Mouse (Mus musculus): ENCODE measurements around the gene Arhgap27. TPM values are rescaled to one million over a fixed set of nuclear protein-coding genes. Genes with fewer than 3 reads are reported as not detected.

The Arhgap27 gene
- total RNA-seq, 2 experiments from 2014 or later, result 19.0 to 29.3 TPM

- no peak for ATAC-seq (replicated peaks; ENCODE audit: poor library complexity, severe bottlenecking)
Observed at GRCm38 (mm10) chr11:103358316-103358715, 5.2 kb downstream of the Arhgap27 start.

DNA sequence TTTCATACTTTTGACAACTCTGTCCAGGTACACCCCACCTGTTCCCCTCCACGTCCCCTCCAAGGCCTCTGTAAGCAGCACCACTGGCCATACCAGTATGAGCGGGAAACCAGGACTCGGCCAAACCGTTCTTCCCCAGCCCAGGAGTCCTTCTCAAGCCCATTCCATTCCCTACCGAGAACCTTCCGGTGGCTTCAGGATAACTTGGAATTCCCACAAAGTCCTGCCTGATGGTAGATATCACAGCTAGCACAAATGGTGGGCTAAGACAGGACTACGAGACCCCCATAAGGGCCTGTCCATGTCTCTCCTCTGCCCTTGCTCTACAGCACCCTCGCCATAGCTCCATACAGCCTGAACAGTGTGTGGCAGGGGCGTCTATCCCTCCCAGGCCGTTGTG is 5.8 kb downstream of the Arhgap27 start:
- no peak for ATAC-seq (replicated peaks; ENCODE audit: poor library complexity, severe bottlenecking)

GRCm38 (mm10) chr11:103356938-103357670 is 6.4 kb downstream of the Arhgap27 start:
- no peak for ATAC-seq (replicated peaks; ENCODE audit: poor library complexity, severe bottlenecking)

GRCm38 (mm10) chr11:103356032-103356571 is 7.4 kb downstream of the Arhgap27 start:
- ATAC-seq (replicated peaks; ENCODE audit: poor library complexity, severe bottlenecking), result no peak

DNA sequence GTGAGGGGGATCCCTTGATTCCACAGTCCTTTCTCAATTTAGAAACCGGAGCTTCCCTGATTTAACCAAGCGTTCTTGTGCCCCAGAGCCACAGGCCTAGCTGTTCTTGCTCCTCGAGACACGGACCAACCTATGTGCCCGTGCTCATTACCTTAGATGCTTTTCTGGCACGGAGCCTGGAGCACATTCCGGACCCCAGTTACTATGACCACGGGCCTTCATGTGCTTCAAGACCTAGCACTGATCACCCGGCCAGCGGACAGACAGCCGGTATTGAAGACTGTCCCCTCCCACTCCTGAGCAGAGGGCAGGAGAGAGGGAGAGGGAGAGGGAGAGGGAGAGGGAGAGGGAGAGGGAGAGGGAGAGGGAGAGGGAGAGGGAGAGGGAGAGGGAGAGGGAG is 8.2 kb downstream of the Arhgap27 start:
- ATAC-seq (replicated peaks; ENCODE audit: poor library complexity, severe bottlenecking), result no peak

GRCm38 (mm10) chr11:103354033-103354432 is 9.5 kb downstream of the Arhgap27 start:
- ATAC-seq (replicated peaks; ENCODE audit: poor library complexity, severe bottlenecking), result no peak; the same call in 1 of the 2 replicates

- ATAC-seq (replicated peaks; ENCODE audit: poor library complexity, severe bottlenecking), result no peak
Observed at GRCm38 (mm10) chr11:103352239-103352814, 11.2 kb downstream of the Arhgap27 start.

DNA sequence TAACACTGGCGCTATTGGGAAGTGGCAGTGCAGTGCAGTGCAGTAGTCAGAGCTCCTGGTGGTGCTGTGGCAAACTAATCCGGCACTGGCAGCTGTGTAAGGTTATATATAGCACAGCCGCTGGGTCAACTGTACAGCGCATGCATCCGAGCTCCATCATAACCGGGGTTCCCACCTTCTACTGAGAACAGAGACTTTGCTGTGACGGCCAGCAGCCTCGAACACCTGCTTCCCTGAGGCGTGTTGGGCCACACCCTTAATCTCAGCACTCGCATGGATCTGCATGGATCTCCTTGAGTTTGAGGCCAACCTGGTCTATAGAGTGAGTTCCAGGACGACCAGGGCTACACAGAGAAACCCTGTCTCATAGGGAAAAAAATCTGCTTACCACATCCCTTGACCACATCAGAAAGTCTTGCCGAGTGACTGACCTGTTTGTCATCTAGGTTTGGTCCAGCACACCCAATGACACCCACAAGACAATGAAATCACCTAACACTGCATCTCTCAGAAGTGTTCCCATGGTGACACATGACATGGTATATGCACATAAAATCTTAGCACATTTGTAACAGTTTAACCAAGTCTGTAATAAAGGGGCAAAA is 12.7 kb downstream of the Arhgap27 start:
- ATAC-seq (replicated peaks; ENCODE audit: poor library complexity, severe bottlenecking), result no peak

GRCm38 (mm10) chr11:103349699-103350098 is 13.8 kb downstream of the Arhgap27 start:
- ATAC-seq (replicated peaks; ENCODE audit: poor library complexity, severe bottlenecking), result no peak

DNA sequence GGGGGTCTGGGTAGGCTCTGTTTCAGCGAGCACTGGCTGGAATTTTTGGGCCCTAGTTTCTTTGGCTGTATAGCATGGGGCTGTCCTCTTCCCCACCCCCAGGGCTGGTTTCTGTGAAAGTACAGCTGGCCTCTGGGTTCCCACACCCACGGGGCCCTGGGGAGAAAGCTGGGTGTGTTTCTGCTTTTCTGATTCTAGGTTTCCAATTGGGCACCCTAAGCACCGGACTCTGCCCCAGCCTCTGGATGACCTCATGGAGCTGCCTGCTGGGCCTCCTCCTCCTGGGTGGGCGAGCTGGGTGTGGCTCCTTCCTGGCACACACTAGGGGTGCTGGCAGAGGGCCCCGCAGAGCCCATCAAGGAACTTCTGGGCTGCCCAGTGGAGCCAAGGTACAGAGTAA is 16.8 kb downstream of the Arhgap27 start:
- peak; percentile 40 for ATAC-seq (replicated peaks; ENCODE audit: poor library complexity, severe bottlenecking)

DNA sequence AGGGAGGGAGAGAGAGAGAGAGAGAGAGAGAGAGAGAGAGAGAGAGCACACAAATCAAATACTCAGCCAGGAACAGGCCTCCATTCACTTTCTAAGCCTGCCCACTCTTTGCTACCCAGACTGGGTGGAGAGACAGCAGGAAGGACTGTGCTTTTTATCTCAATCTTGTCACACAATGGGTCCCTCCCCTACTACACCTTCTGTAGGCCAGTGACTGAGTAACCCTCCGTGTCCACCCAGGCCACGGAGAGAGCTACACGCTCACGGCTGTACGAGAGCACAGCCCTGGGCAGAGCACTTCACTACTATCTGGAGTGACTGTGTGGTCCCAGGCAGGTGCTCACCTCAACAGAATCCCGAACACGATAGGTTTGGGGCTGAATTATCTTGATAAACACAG is 17.3 kb downstream of the Arhgap27 start:
- no peak for ATAC-seq (replicated peaks; ENCODE audit: poor library complexity, severe bottlenecking)

GRCm38 (mm10) chr11:103345408-103346091 is 17.9 kb downstream of the Arhgap27 start:
- no peak for ATAC-seq (replicated peaks; ENCODE audit: poor library complexity, severe bottlenecking)

- ATAC-seq (replicated peaks; ENCODE audit: poor library complexity, severe bottlenecking), result peak; percentile 78
Observed at GRCm38 (mm10) chr11:103344494-103345332, 18.8 kb downstream of the Arhgap27 start.

DNA sequence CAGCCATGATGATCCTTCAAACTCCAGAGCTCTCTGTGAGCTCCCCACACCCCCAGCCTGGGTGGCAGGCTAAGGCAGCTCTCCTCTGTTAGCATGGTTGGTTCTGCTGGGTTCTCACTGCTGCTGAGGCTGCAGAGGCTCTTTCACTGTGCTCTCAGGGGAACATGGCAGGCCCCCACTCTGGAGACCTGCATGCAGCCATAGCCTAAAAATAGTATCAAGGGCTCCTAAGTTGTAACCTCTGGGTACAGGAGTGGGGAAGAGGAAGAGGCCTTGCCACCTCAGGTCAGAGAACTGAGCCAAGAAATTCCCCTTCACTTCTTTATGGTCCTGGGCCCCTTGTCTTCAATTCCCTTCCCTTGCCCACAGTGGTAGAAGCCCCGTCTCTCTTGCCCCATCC is 19.6 kb downstream of the Arhgap27 start:
- ATAC-seq (replicated peaks; ENCODE audit: poor library complexity, severe bottlenecking), result 0 out of 2 replicates have a peak, but pooled peaks have one; percentile 1

DNA sequence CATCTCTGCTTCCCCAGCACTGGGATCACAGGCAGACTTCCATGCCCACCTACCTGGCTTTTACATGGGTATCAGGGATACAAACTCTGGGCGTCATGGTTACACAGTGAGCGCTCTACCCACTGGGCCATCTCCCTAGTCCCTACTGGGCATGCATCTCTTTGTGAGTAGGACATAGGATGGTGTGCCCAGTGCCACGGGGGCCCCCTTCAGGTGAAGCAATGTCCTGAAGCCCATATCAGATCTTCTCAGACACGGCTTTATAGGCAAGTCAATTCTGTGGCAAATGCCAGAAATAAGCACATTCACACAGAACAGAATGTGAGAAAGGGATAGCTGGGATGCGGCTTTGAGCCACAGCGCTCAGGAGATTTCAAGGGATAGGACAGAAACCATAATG is 20.4 kb downstream of the Arhgap27 start:
- no peak for ATAC-seq (replicated peaks; ENCODE audit: poor library complexity, severe bottlenecking)

GRCm38 (mm10) chr11:103340677-103341076 is 22.8 kb downstream of the Arhgap27 start:
- ATAC-seq (replicated peaks; ENCODE audit: poor library complexity, severe bottlenecking), result no peak

DNA sequence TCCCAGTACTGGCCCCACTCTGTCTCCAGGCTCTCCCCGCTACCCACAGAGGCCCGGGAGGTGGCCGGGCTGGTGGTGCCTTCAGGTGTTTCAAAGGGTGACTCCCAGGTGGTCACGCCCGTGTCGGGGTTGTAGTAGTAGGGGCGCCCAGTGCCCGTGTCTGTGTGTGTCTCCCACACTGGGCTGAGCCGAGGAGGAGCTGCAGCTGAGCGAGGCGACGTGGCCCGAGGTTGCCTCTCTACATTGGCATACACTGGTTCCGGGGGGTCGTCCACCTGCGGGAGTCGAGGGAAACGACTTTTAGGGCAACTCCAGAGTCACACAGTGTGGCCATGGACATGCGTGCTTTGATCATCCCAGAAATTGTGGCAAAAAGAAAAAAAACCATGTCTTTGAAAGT is 23.4 kb downstream of the Arhgap27 start:
- no peak for ATAC-seq (replicated peaks; ENCODE audit: poor library complexity, severe bottlenecking)

DNA sequence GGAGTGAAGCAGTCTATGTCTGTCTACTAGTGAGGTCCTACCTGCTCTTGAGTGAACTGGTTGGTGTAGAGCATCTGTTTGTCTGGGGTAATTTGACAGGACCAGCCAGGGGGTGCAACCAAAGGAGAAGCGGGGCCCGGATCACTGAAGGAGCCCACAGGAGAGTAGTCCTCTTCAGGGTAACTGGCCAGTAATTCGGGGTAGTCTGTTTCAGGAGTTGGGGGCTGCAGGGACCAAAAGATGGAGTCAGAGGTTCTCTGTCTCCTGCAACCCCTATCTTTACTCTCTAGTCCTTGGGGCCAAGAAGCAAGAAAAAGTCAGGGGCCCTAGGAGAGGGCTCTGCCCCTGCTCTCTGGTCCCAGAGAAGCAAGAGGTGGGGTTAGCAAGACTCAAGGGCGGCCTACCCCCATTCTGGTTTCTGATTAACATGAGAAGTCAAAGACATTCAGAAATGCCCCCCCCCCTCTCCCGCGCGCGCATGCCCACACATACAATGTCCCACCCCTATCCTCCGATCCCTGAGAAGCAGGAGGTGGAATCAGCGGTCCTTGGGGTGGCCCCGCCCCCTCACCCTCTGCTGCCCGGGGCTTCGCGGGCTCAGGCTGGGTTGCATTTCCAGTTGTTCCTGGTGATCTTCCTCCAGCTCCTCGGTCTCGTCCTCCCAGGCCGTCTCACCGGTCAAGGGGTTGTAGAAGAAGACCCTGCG is 23.9 kb downstream of the Arhgap27 start:
- no peak for ATAC-seq (replicated peaks; ENCODE audit: poor library complexity, severe bottlenecking)

- no peak for ATAC-seq (replicated peaks; ENCODE audit: poor library complexity, severe bottlenecking)
Observed at GRCm38 (mm10) chr11:103338671-103339070, 24.8 kb downstream of the Arhgap27 start.
